ENCODE assay signal across 19 mouse cellular contexts in the genomic region with DNA sequence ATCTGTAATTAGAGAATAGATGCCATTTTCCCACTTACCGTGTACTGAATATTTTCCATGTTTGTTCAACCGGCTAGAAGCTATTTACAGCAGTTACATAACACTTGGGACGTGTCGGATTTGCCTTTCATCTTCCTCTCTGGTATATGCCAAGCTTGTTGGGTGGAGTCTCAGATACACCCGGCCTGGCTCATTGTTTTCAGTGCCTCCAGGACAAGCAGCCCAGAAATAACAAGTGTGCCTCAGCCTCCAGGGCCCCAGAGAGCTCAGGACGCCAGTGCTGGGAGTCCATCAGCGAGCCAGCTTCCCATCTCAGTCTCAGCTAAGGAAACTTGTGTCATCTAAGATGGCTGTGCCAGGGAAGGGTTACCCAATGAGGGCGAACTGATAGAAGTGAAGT. TPM values are rescaled to one million over a fixed set of nuclear protein-coding genes. Genes with fewer than 3 reads are reported as not detected.
A peak's percentile ranks its signal among the peaks of the same experiment; 100 is the strongest.
DNase-seq lines count a peak whose midpoint lies in the region; ATAC-seq and TF ChIP-seq lines count a peak whose summit lies in the region.
"Had no signal": no experiment of that assay in that cellular context is flagged by ENCODE, and none has a peak within 500 bp of the region (broad histone marks: within the 10 kb centered on the region; RNA-seq: fewer than 3 reads in every experiment).

No protein-coding gene starts in this region.

- peak; percentile 42; the same call in 1 of the 2 replicates for TF ChIP-seq EP300 in heart, adult 2 months (IDR thresholded peaks at IDR 0.05; ENCODE audit: insufficient read depth, low read depth, low read length)

- no peaks in the 10 kb centered on the region for H3K27me3 ChIP-seq in heart, adult 2 months (ENCODE audit: control insufficient read depth, insufficient read depth, low read length)
- peaks cover 12% of the 10 kb centered on the region; the same call in 1 of the 2 replicates for H3K27me3 ChIP-seq in heart, embryonic 12.5 days (replicated peaks)
- H3K27me3 ChIP-seq: limb, embryonic 13.5 days; neural tube, embryonic 15.5 days had no signal

- no peak for TF ChIP-seq POLR2A in heart, adult 2 months (IDR thresholded peaks at IDR 0.05; ENCODE audit: insufficient read depth, low read depth, low read length)

- H3K4me1 ChIP-seq in heart, adult 2 months (ENCODE audit: control insufficient read depth, insufficient read depth, low read length): peaks cover 9% of the 10 kb centered on the region
- peaks cover 7% of the 10 kb centered on the region; the same call in 1 of the 2 replicates for H3K4me1 ChIP-seq in heart, embryonic 12.5 days (replicated peaks)
- H3K4me1 ChIP-seq: limb, embryonic 13.5 days; neural tube, embryonic 15.5 days had no signal

- no peaks in the 10 kb centered on the region for H3K9me3 ChIP-seq in heart, embryonic 12.5 days (replicated peaks)
- H3K9me3 ChIP-seq: limb, embryonic 13.5 days; neural tube, embryonic 15.5 days had no signal

- peak overlapping the region; percentile 45 for H3K27ac ChIP-seq in heart, adult 2 months
- H3K27ac ChIP-seq in heart, embryonic 12.5 days (ENCODE audit: poor library complexity, severe bottlenecking): no peak overlapping the region
- H3K27ac ChIP-seq: hindbrain, postnatal 0 days; limb, embryonic 13.5 days; liver, embryonic 14.5 days; neural tube, embryonic 15.5 days had no signal

- no peak for TF ChIP-seq CTCF in heart, adult 2 months (IDR thresholded peaks at IDR 0.05)

- H3K36me3 ChIP-seq in heart, adult 2 months (ENCODE audit: control insufficient read depth, insufficient read depth, low read length): peaks cover 2% of the 10 kb centered on the region; the same call in 1 of the 2 replicates
- H3K36me3 ChIP-seq in heart, embryonic 12.5 days: no peaks in the 10 kb centered on the region
- H3K36me3 ChIP-seq: limb, embryonic 13.5 days; neural tube, embryonic 15.5 days had no signal

- H3K4me3 ChIP-seq in heart, adult 2 months: no peak overlapping the region
- H3K4me3 ChIP-seq in heart, embryonic 12.5 days: no peak overlapping the region
- H3K4me3 ChIP-seq: limb, embryonic 13.5 days; myocyte; neural tube, embryonic 15.5 days had no signal

- no peaks in the 10 kb centered on the region for H3K79me2 ChIP-seq in heart, adult 2 months (replicated peaks; ENCODE audit: control insufficient read depth, insufficient read depth, low read length)

- ATAC-seq in heart, embryonic 12.5 days (ENCODE audit: insufficient number of reproducible peaks, low FRiP score): no peak
- ATAC-seq: forebrain, embryonic 16.5 days; hindbrain, postnatal 0 days had no signal

- peak in 1 of 2 experiments; percentile 56 for DNase-seq in heart, adult 2 months
- peak; percentile 46 for DNase-seq in heart, adult 8-10 months (ENCODE audit: low spot score)
- peak; percentile 38 to 44 for DNase-seq in heart, postnatal 10 days
- DNase-seq in lung, postnatal 10 days: peak; percentile 60
- DNase-seq in adrenal gland, postnatal 36 days: no peak
- no peak for DNase-seq in adrenal gland, adult 2 months
- DNase-seq in thymus, postnatal 14 days: no peak
- DNase-seq: cerebellum, adult 11-12 months; cerebellum, postnatal 25 days; kidney, postnatal 10 days; midbrain, embryonic 14.5 days; right cerebral cortex, postnatal 25 days had no signal

- WGBS in heart, adult 2 months: 23% methylated on average over 8 of the region's 8 CpGs
- 51% methylated on average over 8 of the region's 8 CpGs for WGBS in heart, embryonic 12.5 days

- no peak overlapping the region for H3K9ac ChIP-seq in heart, adult 2 months (ENCODE audit: low read depth, low read length)
- no peak overlapping the region for H3K9ac ChIP-seq in heart, embryonic 12.5 days
- H3K9ac ChIP-seq: limb, embryonic 13.5 days; liver, embryonic 14.5 days; neural tube, embryonic 15.5 days had no signal

- H3K4me2 ChIP-seq in heart, embryonic 12.5 days: no peak overlapping the region
- H3K4me2 ChIP-seq: limb, embryonic 13.5 days; neural tube, embryonic 15.5 days had no signal

- intact Hi-C loops in heart, adult 2 months (cut with DNase I): no loop called here
- intact Hi-C loops in heart, postnatal 10 days (cut with DNase I): no loop called here

RNA-seq across cellular contexts. Expression of gene Ccnd1, which starts 33.7 kb away (rescaled TPM):
- total RNA-seq in heart, adult 2 months (2021): 10 to 100 TPM; 28.3 to 43.6 TPM
- 27.3 and 31.4 TPM in 2 replicates for polyA plus RNA-seq in heart, adult 2 months (2012; rRNA removed)
- 81.2 and 89.9 TPM in 2 replicates for polyA plus RNA-seq in heart, embryonic 12.5 days (2016; fragmentation: Nextera tagmentation; extraction: Ambion mirVana)
- total RNA-seq in heart, adult 8-10 months (2022): 10 to 100 TPM; 30.1 to 64.0 (median 45.1) TPM
- 100 to 1,000 TPM in 1 of 2 experiments, 10 to 100 TPM in 1; 89.8 to 102 TPM for total RNA-seq in heart, postnatal 10 days (2021)
- 100 to 1,000 TPM; 121 to 178 TPM for total RNA-seq in adrenal gland, postnatal 36 days (2021)
- total RNA-seq in adrenal gland, adult 2 months (2021): 100 to 1,000 TPM; 105 to 244 TPM
- polyA plus RNA-seq in adrenal gland, adult 2 months (2012; rRNA removed): 115 and 133 TPM in 2 replicates

RNA-seq across cellular contexts. Expression of gene LTO1, which starts 58.6 kb away (rescaled TPM):
- total RNA-seq in heart, adult 2 months (2021): 10 to 100 TPM; 12.5 to 13.1 TPM
- 12.1 and 15.7 TPM in 2 replicates for polyA plus RNA-seq in heart, adult 2 months (2012; rRNA removed)
- 20.1 and 21.4 TPM in 2 replicates for polyA plus RNA-seq in heart, embryonic 12.5 days (2016; fragmentation: Nextera tagmentation; extraction: Ambion mirVana)
- total RNA-seq in heart, adult 8-10 months (2022): 10 to 100 TPM; 14.6 to 18.2 (median 17.4) TPM
- total RNA-seq in heart, postnatal 10 days (2021): 10 to 100 TPM; 13.6 to 16.2 TPM
- total RNA-seq in adrenal gland, postnatal 36 days (2021): 10 to 100 TPM; 20.5 to 24.1 TPM
- total RNA-seq in adrenal gland, adult 2 months (2021): 10 to 100 TPM; 20.5 to 27.0 TPM
- polyA plus RNA-seq in adrenal gland, adult 2 months (2012; rRNA removed): 7.8 and 9.5 TPM in 2 replicates

Comparison
In these comparisons a context has a peak if more than half of its experiments do, and no peak if none do; other contexts are left out.
1. DNase-seq: peak in heart, adult 8-10 months (single experiment), heart, postnatal 10 days (2 of 2) and lung, postnatal 10 days (single experiment); none in adrenal gland, postnatal 36 days (0 of 2), adrenal gland, adult 2 months (single experiment) and thymus, postnatal 14 days (single experiment).